Mouse (Mus musculus): ENCODE results near the gene Rnls.
"Not testable (repeated sequence)": the region's sequence is repeated elsewhere in the genome, so short reads cannot be mapped to it uniquely, and the experiment has no call there.

Gene Rnls

GRCm38 (mm10) chr19:33391651-33392382 lies at the start of gene Rnls:
Rnls (minus strand) TSS chr19:33392295.
- DNase-seq (ENCODE audit: extremely low spot score), result peak; percentile 88

- no peak for DNase-seq (ENCODE audit: extremely low spot score)
Observed at GRCm38 (mm10) chr19:33429457-33429856, 37.4 kb upstream of the Rnls start.

GRCm38 (mm10) chr19:33419368-33419767 lies 27.3 kb upstream of the Rnls start:
- not testable (repeated sequence) for DNase-seq (ENCODE audit: extremely low spot score)

- no peak for DNase-seq (ENCODE audit: extremely low spot score)
Observed at GRCm38 (mm10) chr19:33380825-33381224, 11.3 kb downstream of the Rnls start.

GRCm38 (mm10) chr19:33380386-33380785 lies 11.7 kb downstream of the Rnls start:
- peak; percentile 27 for DNase-seq (ENCODE audit: extremely low spot score)

- DNase-seq (ENCODE audit: extremely low spot score), result no peak
Observed at GRCm38 (mm10) chr19:33368808-33369207, 23.3 kb downstream of the Rnls start.

- DNase-seq (ENCODE audit: extremely low spot score), result peak; percentile 61
Observed at GRCm38 (mm10) chr19:33366661-33367060, 25.4 kb downstream of the Rnls start.

- DNase-seq (ENCODE audit: extremely low spot score), result no peak
Observed at GRCm38 (mm10) chr19:33357019-33357418, 35.1 kb downstream of the Rnls start.

- no peak for DNase-seq (ENCODE audit: extremely low spot score)
Observed at GRCm38 (mm10) chr19:33340119-33340518, 52.0 kb downstream of the Rnls start.

- DNase-seq (ENCODE audit: extremely low spot score), result no peak
Observed at GRCm38 (mm10) chr19:33326706-33327641, 65.1 kb downstream of the Rnls start.

GRCm38 (mm10) chr19:33318785-33319184 lies 73.3 kb downstream of the Rnls start:
- DNase-seq (ENCODE audit: extremely low spot score), result no peak

- no peak for DNase-seq (ENCODE audit: extremely low spot score)
Observed at GRCm38 (mm10) chr19:33317130-33317529, 75.0 kb downstream of the Rnls start.

GRCm38 (mm10) chr19:33299726-33300292 lies 92.3 kb downstream of the Rnls start:
- no peak for DNase-seq (ENCODE audit: extremely low spot score)

- DNase-seq (ENCODE audit: extremely low spot score), result no peak
Observed at GRCm38 (mm10) chr19:33296338-33296737, 95.8 kb downstream of the Rnls start.

GRCm38 (mm10) chr19:33282985-33283384 lies 109.1 kb downstream of the Rnls start:
- no peak for DNase-seq (ENCODE audit: extremely low spot score)

- DNase-seq (ENCODE audit: extremely low spot score), result no peak
Observed at GRCm38 (mm10) chr19:33276421-33276820, 115.7 kb downstream of the Rnls start.

GRCm38 (mm10) chr19:33273676-33274075 lies 118.4 kb downstream of the Rnls start:
- no peak for DNase-seq (ENCODE audit: extremely low spot score)

- DNase-seq (ENCODE audit: extremely low spot score), result no peak
Observed at GRCm38 (mm10) chr19:33271571-33271970, 120.5 kb downstream of the Rnls start.

GRCm38 (mm10) chr19:33270231-33270630 lies 121.9 kb downstream of the Rnls start:
- DNase-seq (ENCODE audit: extremely low spot score), result no peak

- no peak for DNase-seq (ENCODE audit: extremely low spot score)
Observed at GRCm38 (mm10) chr19:33268044-33268443, 124.1 kb downstream of the Rnls start.

- DNase-seq (ENCODE audit: extremely low spot score), result no peak
Observed at GRCm38 (mm10) chr19:33265245-33265644, 126.8 kb downstream of the Rnls start.

GRCm38 (mm10) chr19:33264224-33264993 lies 127.7 kb downstream of the Rnls start:
- DNase-seq (ENCODE audit: extremely low spot score), result no peak
